Mouse (Mus musculus): ENCODE measurements at regions not wholly inside any gene's neighbourhood (a gene's known extent, or its start where the extent isn't known, plus 50 kb on each side); places are given as distances from the start of the nearest gene placed in this dataset.

DNA sequence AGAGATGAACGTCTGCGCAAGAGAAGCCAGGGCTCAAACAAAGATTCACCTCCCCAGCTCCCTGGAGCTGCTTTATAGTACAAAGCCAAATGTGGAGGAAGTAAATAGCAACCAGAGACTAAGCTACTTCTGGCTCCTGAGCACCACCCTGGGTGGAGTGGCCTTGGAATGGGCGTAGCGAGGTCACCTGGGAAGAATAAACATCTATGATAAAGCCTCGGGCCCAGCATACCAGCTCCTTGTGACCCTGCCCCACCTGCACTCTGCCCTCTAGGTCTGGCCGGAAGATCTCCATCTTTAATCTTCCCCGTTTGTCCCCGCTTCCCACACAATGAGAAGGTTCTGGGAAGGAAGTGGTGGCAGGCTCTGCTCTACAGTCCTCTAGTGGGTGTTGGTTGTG, 61.0 kb upstream of the Ptpn3 start:
- no peak overlapping the region for H3K4me3 ChIP-seq (ENCODE audit: low read depth, low read length)
- WGBS: 81% methylated on average over 8 of the region's 8 CpGs
- ATAC-seq (ENCODE audit: low FRiP score): no peak

DNA sequence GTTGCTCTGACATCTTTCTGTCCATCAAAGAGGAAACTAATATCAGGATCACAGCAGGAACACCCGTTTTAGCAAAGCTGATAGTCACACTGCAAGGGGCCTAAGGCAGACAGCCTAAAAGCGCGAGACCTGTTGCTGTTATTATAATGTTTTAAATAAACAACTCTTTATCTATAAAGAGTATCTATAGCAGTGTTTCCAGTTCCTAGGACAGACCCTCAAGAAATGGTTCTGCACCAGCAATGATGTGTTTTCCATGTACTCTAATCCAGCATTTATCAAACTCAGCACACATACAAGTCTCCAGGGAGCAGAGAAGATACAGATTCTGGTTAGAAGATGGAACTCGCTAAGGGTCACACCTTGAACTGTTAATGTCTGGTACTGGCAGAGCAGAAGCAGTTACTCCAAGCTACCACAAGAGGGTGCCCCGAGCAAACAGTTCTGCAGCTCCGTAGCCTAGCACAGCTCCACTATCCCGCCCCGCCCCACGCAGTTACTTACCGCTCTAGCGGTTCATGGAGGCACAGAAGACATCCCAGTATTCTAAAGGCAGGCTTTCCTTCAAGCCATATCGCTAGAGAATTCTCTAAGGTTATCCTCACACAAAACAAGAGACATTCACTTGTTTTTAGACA, 64.2 kb upstream of the Palm2 start:
- DNase-seq (ENCODE audit: low spot score) (peak; percentile 85), ATAC-seq (ENCODE audit: low FRiP score) (peak; percentile 71)
- Histone ChIP-seq H3K27ac (ENCODE audit: low read depth, low read length) (no peak overlapping the region), H3K27me3 (ENCODE audit: control insufficient read depth, insufficient read depth, low read length) (no peaks in the 10 kb centered on the region), H3K9me3 (ENCODE audit: control insufficient read depth, low read length) (no peaks in the 10 kb centered on the region), H3K4me2 (replicated peaks; ENCODE audit: low read depth, low read length) (no peak overlapping the region), H3K9ac (ENCODE audit: low read depth, low read length) (no peak overlapping the region), H3K4me3 (ENCODE audit: low read depth, low read length) (no peak overlapping the region), H3K36me3 (ENCODE audit: control insufficient read depth, insufficient read depth, low read length) (no peaks in the 10 kb centered on the region), H3K4me1 (replicated peaks; ENCODE audit: control insufficient read depth, insufficient read depth, low read length) (no peaks in the 10 kb centered on the region)
- WGBS: 16% methylated on average over 12 of the region's 12 CpGs

More for the DNA sequence above, 61.0 kb upstream of the Ptpn3 start:
- H3K4me2 ChIP-seq (replicated peaks; ENCODE audit: low read depth, low read length): no peak overlapping the region
- no peaks in the 10 kb centered on the region for H3K9me3 ChIP-seq (ENCODE audit: control insufficient read depth, low read length)
- H3K27me3 ChIP-seq (ENCODE audit: control insufficient read depth, insufficient read depth, low read length): no peaks in the 10 kb centered on the region
- no peak overlapping the region for H3K9ac ChIP-seq (ENCODE audit: low read depth, low read length)
- DNase-seq (ENCODE audit: low spot score): no peak
- no peaks in the 10 kb centered on the region for H3K36me3 ChIP-seq (ENCODE audit: control insufficient read depth, insufficient read depth, low read length)
- no peaks in the 10 kb centered on the region for H3K4me1 ChIP-seq (replicated peaks; ENCODE audit: control insufficient read depth, insufficient read depth, low read length)
- H3K27ac ChIP-seq (ENCODE audit: low read depth, low read length): no peak overlapping the region

DNA sequence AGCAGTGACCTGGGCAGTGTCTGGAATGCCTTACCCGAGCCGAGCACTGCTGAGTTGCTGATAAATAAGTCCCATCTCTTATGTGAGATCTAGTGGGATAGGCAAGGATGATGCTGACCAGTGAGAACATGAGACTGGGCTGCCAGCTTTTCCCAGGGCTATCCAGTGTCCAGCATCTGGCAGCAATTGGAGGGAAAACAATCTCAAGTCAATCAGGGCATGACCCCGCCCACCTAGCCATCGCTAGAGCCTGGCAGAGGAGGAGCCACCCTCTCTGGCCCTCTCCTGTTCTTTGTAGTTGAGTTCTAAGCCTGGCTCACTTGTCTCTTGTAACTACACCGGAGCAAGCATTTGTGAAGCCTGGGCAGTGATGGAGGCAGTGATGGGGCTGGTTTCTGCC, 56.2 kb upstream of the Palm2 start:
- Histone ChIP-seq H3K4me2 (replicated peaks; ENCODE audit: low read depth, low read length) (no peak overlapping the region), H3K4me3 (ENCODE audit: low read depth, low read length) (no peak overlapping the region), H3K9me3 (ENCODE audit: control insufficient read depth, low read length) (no peaks in the 10 kb centered on the region), H3K27ac (ENCODE audit: low read depth, low read length) (no peak overlapping the region), H3K9ac (ENCODE audit: low read depth, low read length) (no peak overlapping the region), H3K4me1 (replicated peaks; ENCODE audit: control insufficient read depth, insufficient read depth, low read length) (no peaks in the 10 kb centered on the region), H3K36me3 (ENCODE audit: control insufficient read depth, insufficient read depth, low read length) (no peaks in the 10 kb centered on the region), H3K27me3 (ENCODE audit: control insufficient read depth, insufficient read depth, low read length) (no peaks in the 10 kb centered on the region)
- DNase-seq (ENCODE audit: low spot score) (peak; percentile 46), ATAC-seq (ENCODE audit: low FRiP score) (no peak)
- WGBS: 50% methylated on average over 5 of the region's 5 CpGs

DNA sequence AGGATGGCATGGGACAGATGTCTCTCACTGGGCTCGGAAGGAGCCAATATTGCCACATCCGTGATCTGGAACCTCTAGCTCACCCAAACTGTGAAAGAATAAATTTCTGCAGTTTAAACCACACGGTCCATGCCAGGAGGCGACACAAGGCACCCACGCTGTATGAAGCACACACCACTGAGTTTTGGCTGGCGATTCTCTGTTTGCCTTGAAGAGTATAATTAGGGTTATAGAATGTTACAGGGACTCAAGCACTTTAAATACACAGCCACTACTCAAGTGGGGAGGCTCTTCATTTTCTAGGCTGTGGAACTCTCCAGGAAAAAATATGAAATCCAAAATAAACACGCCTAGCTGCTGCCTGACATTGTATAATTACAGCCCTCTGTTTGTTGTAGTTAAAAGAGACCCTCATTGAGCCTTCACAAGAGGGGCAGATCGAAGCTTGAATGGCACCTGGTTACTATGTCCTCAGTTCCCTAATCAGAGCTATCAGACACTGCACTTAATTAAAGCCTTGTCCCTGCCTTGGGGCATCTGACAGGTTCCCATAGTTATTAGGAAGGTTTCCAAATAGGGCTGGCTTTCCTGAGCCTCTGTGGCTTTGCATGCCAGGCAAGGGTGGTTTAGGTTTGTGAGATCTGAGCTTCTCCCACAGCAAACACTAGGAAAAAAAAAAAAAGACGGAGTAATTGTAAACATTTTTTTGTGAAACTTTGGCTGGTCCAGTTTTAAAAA, 53.8 kb upstream of the Palm2 start:
- Histone ChIP-seq H3K27me3 (ENCODE audit: control insufficient read depth, insufficient read depth, low read length) (no peaks in the 10 kb centered on the region), H3K9ac (ENCODE audit: low read depth, low read length) (no peak overlapping the region), H3K27ac (ENCODE audit: low read depth, low read length) (no peak overlapping the region), H3K9me3 (ENCODE audit: control insufficient read depth, low read length) (no peaks in the 10 kb centered on the region), H3K36me3 (ENCODE audit: control insufficient read depth, insufficient read depth, low read length) (no peaks in the 10 kb centered on the region), H3K4me1 (replicated peaks; ENCODE audit: control insufficient read depth, insufficient read depth, low read length) (no peaks in the 10 kb centered on the region), H3K4me3 (ENCODE audit: low read depth, low read length) (no peak overlapping the region), H3K4me2 (replicated peaks; ENCODE audit: low read depth, low read length) (no peak overlapping the region)
- WGBS: 90% methylated on average over 9 of the region's 9 CpGs
- no peak for ATAC-seq (ENCODE audit: low FRiP score)
- no peak for DNase-seq (ENCODE audit: low spot score)

DNA sequence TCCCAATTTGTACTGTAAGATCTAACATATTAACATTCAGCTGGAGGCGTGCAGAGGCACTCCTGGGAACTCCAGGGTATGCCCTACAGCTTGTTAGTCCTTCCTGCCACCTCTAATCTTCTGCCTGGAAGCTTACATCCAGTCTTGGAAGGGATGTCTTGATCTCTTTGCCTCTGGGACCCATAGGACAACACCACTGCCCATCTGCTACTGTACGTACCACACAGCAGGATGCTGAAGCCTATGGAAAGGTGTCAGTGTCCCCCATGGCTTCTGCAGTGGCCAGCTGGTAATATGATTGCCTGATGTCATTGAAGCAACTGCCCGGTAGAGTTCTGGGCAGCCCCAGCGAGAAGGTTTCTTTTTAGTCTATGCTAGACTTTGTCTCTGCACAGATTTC, 52.7 kb upstream of the Palm2 start:
- no peak for ATAC-seq (ENCODE audit: low FRiP score)
- Histone ChIP-seq H3K27ac (ENCODE audit: low read depth, low read length) (no peak overlapping the region), H3K36me3 (ENCODE audit: control insufficient read depth, insufficient read depth, low read length) (no peaks in the 10 kb centered on the region), H3K9ac (ENCODE audit: low read depth, low read length) (no peak overlapping the region), H3K4me2 (replicated peaks; ENCODE audit: low read depth, low read length) (no peak overlapping the region), H3K4me1 (replicated peaks; ENCODE audit: control insufficient read depth, insufficient read depth, low read length) (no peaks in the 10 kb centered on the region), H3K9me3 (ENCODE audit: control insufficient read depth, low read length) (no peaks in the 10 kb centered on the region), H3K4me3 (ENCODE audit: low read depth, low read length) (no peak overlapping the region), H3K27me3 (ENCODE audit: control insufficient read depth, insufficient read depth, low read length) (no peaks in the 10 kb centered on the region)
- WGBS: 81% methylated on average over 4 of the region's 4 CpGs
- DNase-seq (ENCODE audit: low spot score): no peak
